Mouse (Mus musculus) olfactory bulb, adult 2 months (tissue): ENCODE results near the gene Gnat1. TPM values are rescaled to one million over a fixed set of nuclear protein-coding genes. Genes with fewer than 3 reads are reported as not detected.

Experiments
- H3K27ac ChIP-seq: fragments of 200-500 bp; 2 replicates; pipeline ENCODE4 v1.5.1; 2012; ENCODE audit warnings: low read depth, low read length; ENCODE audit not compliant: insufficient read depth
- H3K4me1 ChIP-seq: fragments of 200-500 bp; 2 replicates; pipeline ENCODE4 v1.6.1; 2012; ENCODE audit warnings: low read length; ENCODE audit not compliant: control insufficient read depth, insufficient read depth
- H3K4me3 ChIP-seq: fragments of 200-500 bp; 2 replicates; pipeline ENCODE4 v1.5.1; 2012; ENCODE audit warnings: mild to moderate bottlenecking, low read depth, low read length, moderate library complexity; ENCODE audit not compliant: insufficient read depth
- CTCF ChIP-seq: fragments of 200-500 bp; IDR thresholded peaks from 2 replicates; pipeline ENCODE4 v1.5.1; 2012; ENCODE audit warnings: low read depth, mild to moderate bottlenecking, low read length, moderate library complexity; ENCODE audit not compliant: insufficient read depth
- POLR2A ChIP-seq: fragments of 200-500 bp; IDR thresholded peaks from 2 replicates; pipeline ENCODE4 v1.6.1; 2012; ENCODE audit warnings: mild to moderate bottlenecking, low read depth, low read length, moderate library complexity; ENCODE audit not compliant: insufficient read depth
- WGBS: fragments of 180-500 bp; shearing (Covaris S2); methylation state at CpG from one replicate; pipeline ENCODE4 v1.1.7; 2018; 5-methylcytosine and 5-hydroxymethylcytosine counted together
- polyA plus RNA-seq: library from polyadenylated mRNA; stranded (reverse); fragments of >200 nt; gene quantifications from 2 replicates; pipeline ENCODE4 v1.2.4, GENCODE M21; 2012; ENCODE audit warnings: low replicate concordance; ENCODE audit not compliant: missing spikeins, insufficient read depth, insufficient read length

The Gnat1 gene
- polyA plus RNA-seq, 1 experiment = not detected

DNA sequence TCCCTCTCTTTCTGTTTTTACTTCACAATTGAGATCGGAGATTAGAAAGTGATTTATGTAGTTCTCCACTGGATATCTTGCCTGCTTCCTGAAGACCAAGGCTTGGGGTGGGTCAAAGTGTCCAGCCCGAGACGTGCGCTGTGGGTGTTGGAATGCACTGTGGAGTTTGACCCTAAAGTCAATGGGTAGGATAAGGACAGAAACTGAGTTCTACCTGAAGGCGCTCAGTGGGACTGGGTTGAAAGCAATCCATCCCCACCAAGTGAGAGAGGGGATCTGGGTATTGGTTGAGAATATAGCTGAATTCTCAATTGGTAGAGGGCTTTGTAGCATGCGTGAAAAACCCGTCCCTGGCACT, 34.4 kb downstream of the Gnat1 start:
- Histone ChIP-seq H3K27ac (no peak overlapping the region), H3K4me3 (no peak overlapping the region), H3K4me1 (peaks cover 4% of the 10 kb centered on the region)
- no peak for TF ChIP-seq POLR2A
- TF ChIP-seq CTCF = no peak
- 52% methylated on average over 7 of the region's 7 CpGs for WGBS

DNA sequence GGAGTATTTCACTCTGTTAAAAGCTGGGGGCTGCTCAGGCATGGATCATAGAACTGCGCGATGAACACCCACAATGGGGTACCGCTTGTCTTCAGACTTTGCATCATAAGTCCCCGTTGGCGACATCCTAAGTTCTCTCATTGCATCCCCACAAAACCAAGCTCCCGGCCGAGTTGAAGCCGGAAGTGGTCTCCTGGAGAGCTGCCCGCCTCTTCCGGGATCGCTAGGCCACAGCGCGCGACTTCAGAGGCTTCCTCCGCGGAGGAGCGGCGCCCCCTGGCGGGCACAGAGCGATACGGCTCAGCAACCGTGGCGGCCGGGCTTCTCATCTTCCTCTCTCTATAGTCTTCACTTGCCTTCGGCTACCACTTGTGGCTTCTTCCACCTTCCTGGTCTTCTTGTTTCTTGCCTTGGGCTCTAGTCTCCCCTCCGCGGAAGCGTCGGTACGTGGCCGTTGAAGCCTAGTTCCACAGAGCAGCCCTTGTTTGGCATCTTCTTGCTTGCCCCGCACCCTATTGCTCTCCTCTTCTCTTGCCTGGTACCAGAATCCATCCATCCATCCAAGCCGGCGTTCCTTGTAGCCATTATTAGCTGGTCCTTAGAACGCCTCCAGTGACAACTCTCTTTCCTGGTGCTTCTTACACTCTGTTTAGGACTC, 34.9 kb downstream of the Gnat1 start:
- H3K4me1 ChIP-seq = peaks cover 3% of the 10 kb centered on the region
- WGBS = 3% methylated on average over 35 of the region's 35 CpGs
- peak overlapping the region; percentile 44 for H3K4me3 ChIP-seq
- TF ChIP-seq POLR2A = peak; percentile 64
- peak; percentile 98 for TF ChIP-seq CTCF
- peak overlapping the region; percentile 32 for H3K27ac ChIP-seq

DNA sequence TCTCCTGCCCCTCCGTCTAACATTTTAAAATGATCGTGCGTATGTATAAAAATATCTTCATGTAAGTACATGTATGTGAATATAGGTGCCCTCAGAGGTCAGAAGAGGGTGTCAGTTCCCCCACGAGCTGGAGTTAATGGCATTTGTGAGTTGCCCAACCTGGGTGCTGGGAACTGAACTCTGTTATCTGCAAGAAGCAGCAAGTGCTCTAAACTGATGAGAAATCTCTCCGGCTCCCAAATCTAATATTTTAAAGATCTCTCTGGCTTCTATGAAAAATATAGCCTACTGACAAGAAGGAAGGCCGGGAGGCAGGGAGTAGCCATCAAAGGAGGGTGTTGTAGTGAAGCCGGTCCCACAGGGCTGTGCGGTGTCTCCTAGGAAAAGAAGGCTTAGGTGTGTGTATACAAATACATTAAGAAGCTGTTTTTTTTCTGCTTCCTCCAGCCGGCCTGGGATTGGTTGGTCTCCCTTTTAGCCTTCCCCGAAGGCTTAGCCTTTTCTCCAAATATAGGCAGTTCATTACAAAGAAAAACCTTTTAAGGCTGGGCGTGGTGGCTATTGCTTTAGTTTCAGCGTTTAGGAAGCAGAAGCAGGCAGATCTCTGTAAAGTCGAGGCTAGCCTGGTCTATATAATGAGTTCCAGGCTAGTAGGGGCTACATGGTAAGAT, 35.8 kb downstream of the Gnat1 start:
- TF ChIP-seq CTCF (no peak), POLR2A (no peak)
- WGBS = 94% methylated on average over 13 of the region's 13 CpGs

DNA sequence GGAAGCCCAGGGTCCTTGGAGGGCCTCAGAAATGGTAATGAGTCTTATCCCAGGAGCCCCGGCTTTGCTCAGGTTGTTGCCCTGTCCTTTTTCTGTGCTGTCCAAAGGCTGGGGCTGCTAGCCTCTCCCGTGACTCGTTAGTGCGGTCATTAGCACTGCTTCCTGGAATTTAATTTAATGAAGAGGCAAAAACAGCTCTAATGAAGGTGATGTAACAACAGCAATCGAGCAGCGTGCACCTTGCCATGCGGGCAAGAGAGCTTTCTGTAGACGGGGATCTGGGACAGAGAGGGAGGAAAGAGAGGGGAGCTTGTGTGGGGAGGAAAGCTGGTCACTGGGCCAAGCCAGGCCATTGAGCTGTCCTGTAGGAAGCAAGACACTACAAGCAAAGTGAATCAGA, 37.8 kb downstream of the Gnat1 start:
- Histone ChIP-seq H3K27ac (no peak overlapping the region), H3K4me3 (no peak overlapping the region), H3K4me1 (peaks cover 8% of the 10 kb centered on the region)
- TF ChIP-seq CTCF (no peak), POLR2A (no peak)
- WGBS = 40% methylated on average over 8 of the region's 8 CpGs

More for the DNA sequence above, 35.8 kb downstream of the Gnat1 start:
- peaks cover 3% of the 10 kb centered on the region for H3K4me1 ChIP-seq
- H3K4me3 ChIP-seq = no peak overlapping the region
- no peak overlapping the region for H3K27ac ChIP-seq

DNA sequence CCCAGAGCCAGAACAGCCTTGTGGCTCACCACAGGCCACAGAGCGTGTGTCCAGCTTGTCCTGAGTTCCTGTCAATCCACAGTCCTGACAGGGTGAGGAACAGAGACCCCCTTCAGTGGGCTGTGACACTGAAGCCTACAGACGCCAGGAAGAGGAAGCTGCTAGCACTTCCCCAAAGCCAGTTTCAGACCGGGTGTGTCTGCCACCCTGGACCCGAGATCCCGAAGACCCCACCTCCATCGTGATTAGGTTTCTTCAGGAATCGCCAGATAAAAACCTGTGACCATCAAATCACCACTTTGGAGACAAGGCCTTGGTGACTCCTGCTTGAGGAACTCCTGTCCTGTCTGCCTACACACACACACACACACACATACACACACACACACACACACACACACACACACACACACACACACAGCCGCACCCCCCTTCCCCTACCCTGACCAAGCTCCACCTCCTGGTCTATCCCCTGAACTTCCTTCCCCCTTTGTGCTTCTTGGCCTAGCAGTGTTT, 39.2 kb downstream of the Gnat1 start:
- H3K27ac ChIP-seq = no peak overlapping the region
- TF ChIP-seq POLR2A = no peak
- TF ChIP-seq CTCF = no peak
- peaks cover 8% of the 10 kb centered on the region for H3K4me1 ChIP-seq
- no peak overlapping the region for H3K4me3 ChIP-seq
- 51% methylated on average over 8 of the region's 8 CpGs for WGBS

DNA sequence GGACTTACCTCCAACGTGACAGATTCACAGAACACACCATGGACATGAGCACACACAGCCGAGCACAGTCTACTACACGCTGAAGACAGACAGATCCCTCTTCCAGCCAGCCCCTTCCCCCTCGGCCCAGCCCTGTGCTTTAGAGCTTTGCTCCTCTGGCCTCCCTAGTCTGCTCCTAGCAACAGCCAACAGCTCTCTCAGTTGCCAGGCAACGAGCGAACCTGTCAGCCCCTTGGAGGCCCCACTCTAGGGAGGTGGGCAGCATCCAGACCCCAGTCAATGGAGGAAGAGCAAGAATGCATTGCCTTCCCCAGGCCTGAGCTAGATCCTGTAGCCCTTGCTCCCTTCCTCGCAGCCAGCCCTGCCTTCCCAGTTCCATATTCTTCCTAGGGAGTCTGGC, 42.4 kb downstream of the Gnat1 start:
- no peak overlapping the region; the same call in 1 of the 2 replicates for H3K27ac ChIP-seq
- peaks cover 23% of the 10 kb centered on the region for H3K4me1 ChIP-seq
- TF ChIP-seq POLR2A (no peak), CTCF (no peak)
- 25% methylated on average over 7 of the region's 7 CpGs for WGBS
- no peak overlapping the region for H3K4me3 ChIP-seq

DNA sequence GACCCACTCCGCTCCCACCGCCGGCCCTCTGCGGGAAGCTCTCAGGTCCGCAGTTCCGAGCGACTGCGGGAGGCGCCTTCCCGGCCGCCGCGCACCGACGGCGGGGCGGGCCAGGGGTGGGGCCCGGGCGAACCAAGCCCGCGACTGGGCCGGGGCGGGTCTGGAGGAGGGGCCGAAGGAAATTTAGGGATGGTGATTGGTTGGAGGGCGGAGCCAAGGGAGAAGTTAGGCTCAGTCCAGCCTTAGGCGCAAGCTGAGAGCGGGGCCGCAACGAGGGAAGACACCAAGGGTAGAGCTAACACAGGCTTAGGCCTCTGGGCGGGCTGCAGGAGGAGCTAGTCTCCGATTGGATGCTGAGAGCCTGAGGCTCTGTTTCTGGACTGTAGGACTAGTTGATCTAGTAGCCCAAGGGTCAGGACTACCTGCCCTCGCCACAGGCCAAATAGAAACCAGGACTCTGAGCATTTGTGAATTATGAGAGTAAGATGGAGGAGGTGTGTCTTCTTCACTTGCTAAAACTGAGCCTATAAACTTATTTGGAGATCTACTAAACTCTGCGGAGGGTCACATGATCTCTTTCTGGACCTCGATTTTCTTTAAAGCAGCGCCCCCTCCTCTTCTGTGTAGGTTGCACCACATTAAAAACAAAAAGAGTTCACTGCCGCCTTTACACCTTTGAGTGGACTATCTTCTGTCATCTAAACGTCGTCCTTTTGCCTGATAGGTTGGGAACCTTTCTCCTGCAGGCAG, 44.1 kb downstream of the Gnat1 start, which contains the start of gene Gnai2:
TSS of gene Gnai2 (minus strand) at position 89 of the 750 bp plus-strand sequence.
- TF ChIP-seq CTCF (no peak), POLR2A (peak; percentile 93)
- WGBS = 10% methylated on average over 38 of the region's 38 CpGs
- Histone ChIP-seq H3K4me1 (peaks cover 34% of the 10 kb centered on the region), H3K4me3 (peak within 1 kb of the TSS; percentile 95), H3K27ac (peak within 1 kb of the TSS; percentile 80)

DNA sequence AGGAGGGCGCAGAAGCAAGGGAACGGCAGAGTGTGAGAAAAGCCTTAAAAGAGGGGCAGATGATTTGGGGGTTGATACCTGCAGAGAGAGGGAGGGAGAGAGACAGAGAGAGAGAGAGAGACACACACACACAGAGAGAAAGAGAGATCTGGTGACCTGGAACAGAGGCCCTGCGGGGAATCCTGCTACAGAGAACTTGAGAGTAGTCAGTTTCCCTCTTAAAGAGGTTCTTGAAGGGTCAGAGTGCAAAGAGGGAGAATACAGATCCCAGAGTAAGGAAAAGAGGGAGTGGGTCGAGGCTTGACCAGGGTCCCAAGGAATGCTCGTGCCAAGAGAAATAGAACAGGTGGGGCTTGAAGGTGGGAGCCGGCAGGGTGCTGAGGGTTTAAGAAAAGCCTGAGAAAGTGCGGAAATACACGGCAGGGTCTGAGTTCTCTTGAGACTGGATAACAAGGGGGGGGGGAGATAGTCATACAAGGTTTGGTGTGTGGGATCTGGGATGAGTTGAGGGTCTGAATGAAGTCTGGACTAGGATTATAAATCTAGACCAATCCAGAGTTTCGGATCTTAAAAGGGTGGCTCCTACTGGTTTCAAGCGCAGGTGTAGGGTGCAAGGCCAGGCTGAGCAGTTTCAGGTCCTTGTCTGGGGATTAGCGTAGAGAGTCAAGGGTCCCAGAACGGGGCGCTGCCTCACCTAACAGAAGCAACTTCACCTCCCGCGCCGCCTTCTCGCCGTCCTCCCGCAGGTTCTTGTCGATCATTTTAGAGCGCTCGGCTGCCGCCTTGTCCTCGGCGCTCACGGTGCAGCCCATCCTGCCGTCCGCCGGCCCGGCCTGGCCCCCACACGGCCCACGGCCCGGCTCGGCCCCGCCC, 44.9 kb downstream of the Gnat1 start:
- Histone ChIP-seq H3K4me1 (peaks cover 41% of the 10 kb centered on the region), H3K4me3 (peak overlapping the region; percentile 95)

More for the DNA sequence above, 44.9 kb downstream of the Gnat1 start:
- TF ChIP-seq POLR2A (no peak), CTCF (no peak)
- peak overlapping the region; percentile 80 for H3K27ac ChIP-seq
- 2% methylated on average over 35 of the region's 35 CpGs for WGBS
